Comparison of ENCODE assay signal across 28 mouse cellular contexts in genomic region chr9:48753881-48754280, GRCm38 (mm10).
DNase-seq lines count a peak whose midpoint lies in the region; ATAC-seq and TF ChIP-seq lines count a peak whose summit lies in the region.
"Had no signal": no experiment of that assay in that cellular context is flagged by ENCODE, and none has a peak within 500 bp of the region (broad histone marks: within the 10 kb centered on the region; RNA-seq: fewer than 3 reads in every experiment).

No protein-coding gene starts in this region.

- H3K4me3 ChIP-seq in left cerebral cortex, adult 2 months = no peak overlapping the region
- H3K4me3 ChIP-seq: heart, embryonic 10.5 days; liver, embryonic 15.5 days; lung, embryonic 15.5 days; megakaryocyte, embryonic 14.5 days; midbrain, embryonic 13.5 days; neural tube, embryonic 13.5 days had no signal

- ATAC-seq in common myeloid progenitor, adult 5-6 weeks (replicated peaks; ENCODE audit: low read depth, poor library complexity, severe bottlenecking) = 0 out of 2 replicates have a peak, but pooled peaks have one; percentile 13
- ATAC-seq: forebrain, embryonic 14.5 days; hindbrain, embryonic 16.5 days; midbrain, embryonic 13.5 days; Patski had no signal

- no peak for TF ChIP-seq CTCF in left cerebral cortex, adult 2 months (IDR thresholded peaks at IDR 0.05)

- intact Hi-C loops in heart, postnatal 14 days (cut with DNase I) = no loop called here
- intact Hi-C loops in left cerebral cortex, adult 2 months (cut with DNase I) = no loop called here

- DNase-seq in cerebellum, postnatal 10 days = peak; percentile 54
- no peak for DNase-seq in cerebellum, adult 8-10 months
- peak; percentile 95 for DNase-seq in heart, adult 11 months
- DNase-seq in heart, postnatal 14 days = no peak
- no peak for DNase-seq in left cerebral cortex, adult 2 months (ENCODE audit: extremely low spot score in 1 of 2, low spot score in 2 of 2)
- DNase-seq in left cerebral cortex, adult 8-10 months (ENCODE audit: low spot score in 2 of 2) = no peak
- DNase-seq: adrenal gland, postnatal 10 days; cerebellum, adult 11 months; gastrocnemius, postnatal 36 days; kidney, adult 2 months; kidney, postnatal 36 days; layer of hippocampus, postnatal 36 days; liver; lung, postnatal 4 days; right cerebral cortex, postnatal 4 days; thymus, adult 18-20 months; thymus, postnatal 25 days had no signal

- H3K27ac ChIP-seq in left cerebral cortex, adult 2 months = peak overlapping the region; percentile 13; the same call in 1 of the 2 replicates
- H3K27ac ChIP-seq: heart, embryonic 10.5 days; liver, embryonic 15.5 days; lung, embryonic 15.5 days; midbrain, embryonic 13.5 days; neural tube, embryonic 13.5 days; stomach, postnatal 0 days had no signal

Comparison
In these comparisons a context has a peak if more than half of its experiments do, and no peak if none do; other contexts are left out.
1. DNase-seq: peak in cerebellum, postnatal 10 days (2 of 2) and heart, adult 11 months (single experiment); none in cerebellum, adult 8-10 months (single experiment), heart, postnatal 14 days (0 of 2), left cerebral cortex, adult 2 months (0 of 2) and left cerebral cortex, adult 8-10 months (0 of 2).